In the genomic region with DNA sequence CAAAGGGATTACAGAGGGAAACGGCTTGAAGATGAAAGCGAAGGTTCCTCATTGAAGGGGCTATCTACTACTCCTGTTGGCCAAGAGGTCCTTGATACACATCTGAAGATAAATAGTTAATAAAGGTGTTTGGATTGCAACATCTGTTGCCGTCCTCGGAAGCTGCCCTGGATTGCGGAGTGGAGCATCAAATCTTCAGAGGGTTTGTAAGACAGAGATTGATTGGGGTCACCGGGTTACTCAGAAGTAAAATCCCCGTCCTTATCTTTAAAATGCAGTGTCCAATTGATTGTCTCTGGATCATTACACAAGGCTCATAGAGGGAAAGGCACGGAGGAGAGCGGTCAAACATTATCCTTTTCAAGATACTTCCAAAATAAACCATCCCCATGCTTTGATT, we compare ENCODE assay signal across 28 mouse cellular contexts.
"Had no signal": no experiment of that assay in that cellular context is flagged by ENCODE, and none has a peak within 500 bp of the region (broad histone marks: within the 10 kb centered on the region; RNA-seq: fewer than 3 reads in every experiment).

No protein-coding gene starts in this region.

- H3K9me3 ChIP-seq: heart, embryonic 13.5 days; heart, embryonic 15.5 days; hindbrain, embryonic 13.5 days; hindbrain, embryonic 15.5 days; kidney, embryonic 15.5 days; limb, embryonic 13.5 days; limb, embryonic 15.5 days; liver, embryonic 12.5 days had no signal

- H3K4me2 ChIP-seq: heart, embryonic 11.5 days; heart, embryonic 13.5 days; heart, embryonic 15.5 days; hindbrain, embryonic 13.5 days; hindbrain, embryonic 15.5 days; kidney, embryonic 15.5 days; limb, embryonic 13.5 days; limb, embryonic 15.5 days; liver, embryonic 12.5 days had no signal

- H3K4me3 ChIP-seq: gastrocnemius, adult 2 months; heart, adult 2 months; heart, embryonic 13.5 days; heart, embryonic 15.5 days; hindbrain, embryonic 13.5 days; hindbrain, embryonic 15.5 days; kidney, embryonic 15.5 days; left cerebral cortex, adult 2 months; limb, embryonic 13.5 days; limb, embryonic 15.5 days; liver, embryonic 12.5 days had no signal

- H3K27ac ChIP-seq: gastrocnemius, adult 2 months; heart, adult 2 months; heart, embryonic 13.5 days; heart, embryonic 15.5 days; hindbrain, embryonic 13.5 days; hindbrain, embryonic 15.5 days; hindbrain, postnatal 0 days; kidney, embryonic 15.5 days; kidney, postnatal 0 days; left cerebral cortex, adult 2 months; limb, embryonic 13.5 days; limb, embryonic 15.5 days; liver, embryonic 12.5 days; liver, embryonic 14.5 days had no signal

- ATAC-seq: hindbrain, postnatal 0 days; intestine, embryonic 16.5 days; liver, embryonic 12.5 days had no signal

- H3K9ac ChIP-seq: heart, embryonic 13.5 days; heart, embryonic 15.5 days; hindbrain, embryonic 13.5 days; hindbrain, embryonic 15.5 days; kidney, embryonic 15.5 days; limb, embryonic 13.5 days; limb, embryonic 15.5 days; liver, embryonic 12.5 days; liver, embryonic 14.5 days had no signal

- H3K36me3 ChIP-seq: heart, embryonic 13.5 days; heart, embryonic 15.5 days; hindbrain, embryonic 13.5 days; hindbrain, embryonic 15.5 days; kidney, embryonic 15.5 days; limb, embryonic 13.5 days; limb, embryonic 15.5 days; liver, embryonic 12.5 days had no signal

- DNase-seq: gastrocnemius, adult 2 months; gastrocnemius, postnatal 10 days; gastrocnemius, postnatal 25 days; heart, adult 2 months; heart, postnatal 14 days; heart, postnatal 36 days; kidney, adult 11 months; kidney, adult 2 months; kidney, adult 9 months; kidney, postnatal 14 days; kidney, postnatal 36 days; layer of hippocampus, adult 9-11 months; layer of hippocampus, postnatal 36 days; left cerebral cortex, postnatal 4 days had no signal

- H3K4me1 ChIP-seq: hindbrain, embryonic 13.5 days; hindbrain, embryonic 15.5 days; limb, embryonic 13.5 days had no signal

- H3K27me3 ChIP-seq: heart, embryonic 13.5 days; heart, embryonic 15.5 days; kidney, embryonic 15.5 days; limb, embryonic 15.5 days; liver, embryonic 12.5 days had no signal
